Mouse (Mus musculus) cerebellum, adult 2 months (tissue): Measurements from ENCODE around the gene Pmepa1.

ENCODE experiments used
- CTCF ChIP-seq: fragments of 200-500 bp; IDR thresholded peaks from 2 replicates; pipeline ENCODE4 v1.5.1; 2011; ENCODE audit warnings: low read depth, mild to moderate bottlenecking, control low read depth, low read length, moderate library complexity, borderline replicate concordance; ENCODE audit not compliant: insufficient read depth
- POLR2A ChIP-seq: fragments of 200-500 bp; IDR thresholded peaks from 2 replicates; pipeline ENCODE4 v1.6.1; 2011; ENCODE audit warnings: low read length, control low read depth, borderline replicate concordance; ENCODE audit not compliant: insufficient read depth

GRCm38 (mm10) chr2:173321194-173321593, 44.9 kb upstream of the Pmepa1 start:
- TF ChIP-seq CTCF (no peak), POLR2A (no peak)
